Mouse (Mus musculus) midbrain, embryonic 10.5 days (tissue): ENCODE results near the gene Snapc2. TPM values are rescaled to one million over a fixed set of nuclear protein-coding genes. Genes with fewer than 3 reads are reported as not detected.

Experiments
- DNase-seq: peaks from one replicate; pipeline ENCODE4 v3.0.0-alpha.2; 2017; ENCODE audit warnings: low spot score
- H3K27ac ChIP-seq: fragments of 300-500 bp; sonication (generic); replicated peaks from 2 replicates; pipeline ENCODE4 v1.5.1; 2016; ENCODE audit warnings: mild to moderate bottlenecking
- H3K27me3 ChIP-seq: fragments of 300-500 bp; sonication (generic); 2 replicates; pipeline ENCODE4 v1.6.1; 2016; ENCODE audit warnings: low read depth, mild to moderate bottlenecking; ENCODE audit not compliant: poor library complexity, severe bottlenecking
- H3K36me3 ChIP-seq: fragments of 300-500 bp; sonication (generic); 2 replicates; pipeline ENCODE4 v1.6.1; 2016; ENCODE audit warnings: mild to moderate bottlenecking, moderate library complexity
- H3K4me1 ChIP-seq: fragments of 300-500 bp; sonication (generic); 2 replicates; pipeline ENCODE4 v1.6.1; 2016
- H3K4me3 ChIP-seq: fragments of 300-500 bp; sonication (generic); 2 replicates; pipeline ENCODE4 v1.5.1; 2016; ENCODE audit warnings: mild to moderate bottlenecking, moderate library complexity
- H3K9me3 ChIP-seq: fragments of 300-500 bp; sonication (generic); replicated peaks from 2 replicates; pipeline ENCODE4 v1.6.1; 2016; ENCODE audit warnings: mild to moderate bottlenecking
- WGBS: fragments of 180-500 bp; shearing (Covaris S2); methylation state at CpG from one replicate; pipeline ENCODE4 v1.1.7; 2016; 5-methylcytosine and 5-hydroxymethylcytosine counted together
- polyA plus RNA-seq: library from polyadenylated mRNA; unstranded; fragments of >200 nt; fragmentation: Nextera tagmentation; extraction: Ambion mirVana; gene quantifications from 2 replicates; pipeline ENCODE4 v1.2.1, GENCODE M21; 2016

Snapc2 gene
- polyA plus RNA-seq, 1 experiment from 2014 or later = 68.0 TPM

DNA sequence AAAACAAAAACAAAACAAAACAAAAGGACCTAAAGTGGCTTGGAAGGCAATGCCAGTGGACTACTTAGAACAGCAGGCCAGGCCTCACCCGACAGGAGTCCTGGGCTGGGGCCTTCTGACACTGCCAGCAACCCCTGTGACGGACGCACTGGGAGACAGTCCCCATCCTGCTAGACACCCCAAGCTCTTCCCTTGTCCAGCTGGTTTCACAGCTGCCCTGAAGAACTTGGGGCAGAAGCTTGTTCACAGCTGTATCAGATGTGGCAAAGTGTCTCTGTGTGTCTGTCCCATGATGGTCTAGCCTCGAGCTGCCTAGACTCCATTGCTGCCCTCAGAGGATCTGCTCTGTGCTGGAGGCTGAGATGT is 6.9 kb downstream of the Snapc2 start:
- peak overlapping the region; percentile 91; the same call in 1 of the 2 replicates for H3K4me3 ChIP-seq
- DNase-seq = no peak
- H3K9me3 ChIP-seq = no peaks in the 10 kb centered on the region
- 89% methylated on average over 4 of the region's 4 CpGs for WGBS
- H3K27me3 ChIP-seq = no peaks in the 10 kb centered on the region
- peaks cover 30% of the 10 kb centered on the region for H3K4me1 ChIP-seq
- peak overlapping the region; percentile 99; the same call in 1 of the 2 replicates for H3K27ac ChIP-seq
- H3K36me3 ChIP-seq = peaks cover 87% of the 10 kb centered on the region

DNA sequence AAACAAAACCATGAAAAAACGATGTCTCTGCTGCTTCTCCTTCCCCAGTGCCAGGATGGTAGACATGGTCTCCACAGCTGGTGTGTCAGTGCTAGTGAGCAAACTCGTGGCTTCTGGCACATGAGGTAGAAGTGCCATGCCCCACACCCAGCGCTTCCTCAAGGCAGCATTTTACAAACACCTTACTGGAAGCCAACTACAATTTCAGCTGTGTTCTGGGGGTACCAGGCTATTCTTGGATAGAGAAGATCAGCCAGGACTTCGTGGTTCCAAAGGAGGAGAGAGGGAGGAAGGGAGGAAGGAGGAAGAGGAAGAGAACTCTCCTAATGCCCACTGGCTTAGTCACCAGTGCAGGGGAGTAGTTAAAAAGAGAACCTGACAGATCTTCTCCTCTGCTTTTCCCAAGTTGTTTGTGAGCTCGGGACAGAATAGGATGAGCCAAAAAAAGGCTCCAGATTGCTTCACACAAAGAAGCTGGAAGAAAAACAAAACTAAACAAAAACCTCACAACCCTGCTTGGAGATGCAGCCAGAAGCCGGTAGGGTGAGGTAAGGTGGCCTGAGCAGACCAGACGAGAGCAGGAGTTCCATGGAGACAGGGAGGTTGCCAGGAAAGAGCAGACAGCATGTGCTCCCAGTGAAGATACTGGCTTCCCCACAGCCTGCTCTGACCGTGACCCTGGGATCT is 10.4 kb downstream of the Snapc2 start:
- Histone ChIP-seq H3K27ac (no peak overlapping the region), H3K4me3 (no peak overlapping the region), H3K4me1 (peaks cover 13% of the 10 kb centered on the region), H3K9me3 (no peaks in the 10 kb centered on the region), H3K36me3 (peaks cover 87% of the 10 kb centered on the region), H3K27me3 (no peaks in the 10 kb centered on the region)
- no peak for DNase-seq
- 85% methylated on average over 8 of the region's 8 CpGs for WGBS

DNA sequence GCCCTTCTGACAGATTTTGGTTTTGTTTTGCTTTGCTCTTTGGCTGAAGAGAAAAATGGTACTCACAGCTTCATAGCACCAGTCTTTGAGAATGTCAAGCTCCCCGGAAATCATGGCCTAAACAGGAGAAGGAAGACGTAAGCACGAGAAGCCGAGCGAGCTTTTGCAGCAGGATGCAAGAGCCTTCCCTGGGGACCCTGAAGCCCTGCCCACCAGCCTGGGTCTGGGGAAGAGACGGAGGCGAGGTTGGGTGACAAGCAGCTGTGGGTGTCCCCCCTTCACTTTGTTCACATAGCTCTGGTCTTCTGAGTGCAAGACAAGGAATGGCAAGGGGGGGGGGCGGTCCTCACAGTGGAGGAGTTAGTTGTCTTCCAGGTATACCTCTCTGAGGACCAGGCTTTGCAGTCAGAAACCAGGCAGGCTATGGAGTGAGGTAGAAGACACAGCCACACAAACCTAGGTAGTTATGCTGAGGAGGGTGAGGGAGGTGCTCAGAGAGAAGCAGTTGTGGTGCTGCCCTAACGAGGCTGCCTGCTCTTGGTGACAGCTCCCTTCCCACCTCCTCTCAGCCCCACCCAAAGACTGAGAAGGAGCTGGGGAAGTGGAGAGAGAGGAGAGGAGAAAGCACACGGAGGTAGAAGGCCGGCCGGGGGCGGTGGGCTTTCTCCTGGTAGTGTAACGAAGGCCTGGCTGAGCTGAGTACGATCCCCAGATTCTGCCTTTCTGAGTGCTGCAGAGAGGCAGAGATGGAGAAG is 12.5 kb downstream of the Snapc2 start:
- 92% methylated on average over 15 of the region's 15 CpGs for WGBS
- no peaks in the 10 kb centered on the region for H3K27me3 ChIP-seq
- no peak overlapping the region for H3K27ac ChIP-seq
- no peak for DNase-seq
- H3K9me3 ChIP-seq = no peaks in the 10 kb centered on the region
- H3K4me1 ChIP-seq = no peaks in the 10 kb centered on the region
- peaks cover 100% of the 10 kb centered on the region for H3K36me3 ChIP-seq
- H3K4me3 ChIP-seq = no peak overlapping the region

DNA sequence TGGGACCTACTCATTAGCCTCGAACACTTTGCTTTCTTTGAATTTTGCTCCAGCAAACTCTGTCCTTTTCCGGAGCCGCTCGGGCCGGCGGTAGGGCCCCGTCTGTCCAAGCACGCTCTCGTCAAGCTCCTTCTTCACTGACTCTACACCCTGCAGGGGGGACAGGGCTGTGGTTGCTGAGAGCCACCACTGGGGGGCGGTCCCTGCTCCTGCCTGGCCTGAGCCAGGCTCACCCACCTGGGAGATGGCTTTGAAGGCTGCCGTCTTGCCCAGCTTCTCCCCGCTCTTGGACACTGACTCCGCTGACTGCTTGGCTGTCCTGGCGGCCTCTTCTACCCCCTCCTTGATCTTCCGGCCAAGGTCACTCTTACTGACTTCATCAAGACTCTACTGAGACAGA is 14.7 kb downstream of the Snapc2 start:
- H3K36me3 ChIP-seq = peaks cover 99% of the 10 kb centered on the region
- 81% methylated on average over 15 of the region's 15 CpGs for WGBS
- H3K9me3 ChIP-seq = no peaks in the 10 kb centered on the region
- H3K27ac ChIP-seq = no peak overlapping the region
- no peak overlapping the region for H3K4me3 ChIP-seq
- no peaks in the 10 kb centered on the region for H3K4me1 ChIP-seq
- no peaks in the 10 kb centered on the region for H3K27me3 ChIP-seq
- peak; percentile 28 for DNase-seq

DNA sequence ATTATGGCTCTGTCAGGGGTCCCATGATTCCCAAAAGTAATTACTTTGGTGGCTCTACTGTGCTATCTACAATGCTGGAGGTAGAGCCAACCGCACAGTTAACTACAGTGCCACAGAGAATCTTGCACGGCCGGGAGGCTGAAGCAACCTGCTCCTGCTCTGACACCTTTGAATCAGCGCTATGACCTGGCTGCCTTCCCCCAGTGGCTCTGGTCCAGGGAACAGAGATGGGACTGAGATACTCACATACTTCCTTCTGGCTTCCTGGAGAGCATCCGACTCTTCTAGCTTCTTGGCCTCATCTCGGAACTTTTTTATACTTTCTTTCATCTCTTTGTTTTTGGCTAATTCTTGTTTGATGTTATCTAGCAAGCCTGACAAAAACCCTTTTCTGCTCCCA is 16.7 kb downstream of the Snapc2 start:
- peaks cover 96% of the 10 kb centered on the region for H3K36me3 ChIP-seq
- no peak overlapping the region for H3K27ac ChIP-seq
- WGBS = 96% methylated on average over 6 of the region's 6 CpGs
- no peaks in the 10 kb centered on the region for H3K9me3 ChIP-seq
- H3K27me3 ChIP-seq = no peaks in the 10 kb centered on the region
- H3K4me3 ChIP-seq = no peak overlapping the region
- DNase-seq = no peak
- peaks cover 2% of the 10 kb centered on the region for H3K4me1 ChIP-seq

DNA sequence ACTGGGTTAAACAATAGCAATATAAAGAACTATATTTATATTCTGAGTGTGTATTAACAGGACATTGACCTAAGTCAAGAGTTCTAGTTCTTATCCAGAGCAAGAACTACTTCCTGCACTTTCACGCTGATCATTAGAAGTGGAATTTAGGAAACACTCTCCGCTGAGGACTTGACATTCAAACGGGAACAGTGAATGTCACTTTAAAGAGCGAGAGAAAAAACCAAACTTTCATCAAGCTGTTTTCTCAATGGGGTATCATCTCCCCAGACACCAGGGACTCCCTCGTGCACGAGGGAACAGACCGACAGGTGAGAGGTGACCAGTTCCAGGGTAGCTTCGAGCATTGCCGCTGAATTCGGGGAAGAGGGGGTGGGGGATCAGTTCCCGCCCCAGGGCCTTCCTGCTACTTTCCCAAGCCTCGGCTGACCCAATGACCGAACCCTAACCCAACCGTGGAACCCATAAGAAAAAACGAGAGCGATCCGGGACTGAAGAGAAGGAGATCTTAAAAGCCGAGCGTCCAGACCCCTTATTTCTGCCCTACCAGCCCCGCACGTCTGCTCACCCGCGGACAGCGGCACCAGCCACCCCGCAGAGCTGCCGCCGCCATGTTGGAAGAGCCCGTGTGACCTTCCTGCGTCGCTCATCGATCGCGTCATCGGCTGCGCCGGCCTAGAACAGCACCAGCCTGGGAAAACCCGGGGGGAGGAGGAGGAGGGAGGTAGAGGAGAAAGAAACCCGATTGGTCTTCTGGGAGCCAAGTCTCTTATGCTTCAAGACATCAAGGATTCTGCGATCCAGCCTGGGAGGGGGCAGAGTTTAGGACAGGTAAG is 22.6 kb downstream of the Snapc2 start, which contains the start of gene Timm44:
Gene Timm44 (minus strand): TSS at position 639 of the 836 bp plus-strand sequence.
- under 1% methylated on average over 39 of the region's 39 CpGs for WGBS

DNA sequence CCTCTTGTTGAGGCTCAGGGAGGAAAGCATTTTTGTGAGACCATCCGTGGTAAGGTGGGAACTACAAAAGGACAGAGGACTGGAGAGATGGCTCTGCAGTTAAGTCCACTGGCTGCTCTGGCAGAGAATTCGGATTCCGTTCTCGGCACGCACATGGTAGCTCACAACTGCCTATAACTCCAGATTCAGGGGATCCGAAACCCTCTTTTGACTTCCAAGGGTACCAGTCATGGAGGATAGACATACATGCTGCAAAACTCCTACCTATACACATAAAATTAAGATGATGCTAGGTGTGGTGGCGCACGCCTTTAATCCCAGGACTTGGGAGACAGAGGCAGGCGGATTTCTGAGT is 23.2 kb downstream of the Snapc2 start:
- Histone ChIP-seq H3K4me3 (peak overlapping the region; percentile 91), H3K4me1 (peaks cover 12% of the 10 kb centered on the region), H3K9me3 (no peaks in the 10 kb centered on the region), H3K27me3 (no peaks in the 10 kb centered on the region), H3K36me3 (peaks cover 31% of the 10 kb centered on the region), H3K27ac (peak overlapping the region; percentile 91)
- 35% methylated on average over 9 of the region's 9 CpGs for WGBS
- DNase-seq = no peak

More for the DNA sequence above, 22.6 kb downstream of the Snapc2 start, which contains the start of gene Timm44:
- Histone ChIP-seq H3K27ac (peak within 1 kb of the TSS; percentile 91), H3K36me3 (peaks cover 37% of the 10 kb centered on the region), H3K4me1 (peaks cover 12% of the 10 kb centered on the region), H3K9me3 (no peaks in the 10 kb centered on the region), H3K4me3 (peak within 1 kb of the TSS; percentile 91), H3K27me3 (no peaks in the 10 kb centered on the region)
- DNase-seq = peak; percentile 95

DNA sequence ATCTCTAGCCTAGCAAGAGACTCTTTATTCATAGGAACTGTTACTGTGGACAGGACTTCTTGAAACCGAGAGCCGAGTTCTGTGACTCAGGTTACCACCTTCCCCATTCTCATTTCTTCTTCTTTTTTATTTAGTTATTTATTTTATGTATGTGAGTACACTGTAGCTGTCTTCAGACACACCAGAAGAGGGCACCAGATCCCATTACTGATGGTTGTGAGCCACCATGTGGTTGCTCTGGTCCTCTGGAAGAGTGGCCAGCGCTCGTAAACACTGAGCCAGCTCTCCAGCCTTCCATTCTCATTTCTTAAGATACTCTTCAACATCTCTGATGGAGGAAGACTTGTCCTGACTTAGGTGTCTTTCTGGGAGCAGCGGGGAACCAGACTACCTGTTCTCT is 39.9 kb downstream of the Snapc2 start:
- no peak overlapping the region for H3K27ac ChIP-seq
- H3K9me3 ChIP-seq = no peaks in the 10 kb centered on the region
- DNase-seq = no peak
- no peak overlapping the region for H3K4me3 ChIP-seq
- WGBS = 92% methylated on average over 5 of the region's 5 CpGs
- H3K27me3 ChIP-seq = no peaks in the 10 kb centered on the region
- no peaks in the 10 kb centered on the region for H3K4me1 ChIP-seq
- H3K36me3 ChIP-seq = peaks cover 100% of the 10 kb centered on the region

DNA sequence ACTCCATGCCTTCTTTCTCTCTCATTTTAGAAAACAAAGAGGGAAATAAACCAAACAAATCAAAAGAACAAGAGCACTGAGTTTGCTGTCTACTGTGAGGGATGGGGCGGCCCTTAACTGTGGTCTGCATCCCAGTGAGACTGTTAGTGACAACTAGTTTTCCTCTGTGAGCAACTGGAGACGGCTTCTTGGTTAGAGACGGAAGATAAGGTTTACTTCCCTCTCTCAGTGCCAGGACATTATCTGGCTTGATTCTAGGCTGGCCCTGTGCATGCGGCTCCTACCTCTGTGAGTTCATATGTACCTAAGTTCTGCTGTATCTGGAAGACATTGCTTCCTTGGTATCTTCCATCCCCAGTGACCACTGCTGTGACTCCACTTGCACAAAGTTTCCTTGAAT is 44.9 kb downstream of the Snapc2 start:
- no peaks in the 10 kb centered on the region for H3K27me3 ChIP-seq
- peaks cover 98% of the 10 kb centered on the region for H3K36me3 ChIP-seq
- no peak overlapping the region for H3K27ac ChIP-seq
- H3K4me1 ChIP-seq = no peaks in the 10 kb centered on the region
- no peaks in the 10 kb centered on the region for H3K9me3 ChIP-seq
- 94% methylated on average over 4 of the region's 4 CpGs for WGBS
- DNase-seq = no peak
- H3K4me3 ChIP-seq = no peak overlapping the region

DNA sequence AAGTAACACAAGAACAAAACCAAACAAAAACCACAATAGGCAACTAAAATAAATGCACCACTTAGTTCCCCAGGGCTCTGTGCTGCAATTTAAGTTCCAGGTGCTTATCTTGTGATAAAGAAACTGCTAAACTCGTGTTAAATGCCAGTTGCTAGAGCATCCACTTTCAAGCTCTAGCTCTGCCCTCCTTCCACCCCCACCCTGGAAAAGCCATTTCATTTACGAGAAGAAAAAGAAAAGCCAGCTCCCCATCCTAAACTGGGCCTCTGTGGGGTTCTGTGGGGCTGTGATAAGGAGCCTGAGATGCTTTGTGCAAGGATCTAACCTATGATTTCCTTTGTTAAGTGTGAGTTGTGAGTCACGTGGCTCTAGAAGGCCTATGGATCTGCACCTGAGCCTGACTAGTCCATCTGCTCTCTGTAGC is 51.3 kb downstream of the Snapc2 start:
- Histone ChIP-seq H3K4me3 (no peak overlapping the region), H3K27ac (no peak overlapping the region), H3K27me3 (no peaks in the 10 kb centered on the region), H3K36me3 (peaks cover 99% of the 10 kb centered on the region), H3K9me3 (no peaks in the 10 kb centered on the region), H3K4me1 (no peaks in the 10 kb centered on the region)
- WGBS = 81% methylated on average over 3 of the region's 3 CpGs
- no peak for DNase-seq
